Mouse (Mus musculus) layer of hippocampus, postnatal 36 days (tissue): ENCODE results near the gene Rhbdd3. TPM values are rescaled to one million over a fixed set of nuclear protein-coding genes. Genes with fewer than 3 reads are reported as not detected.

Experiments used
- DNase-seq, 2 experiments: peaks; one replicate each; pipeline ENCODE4 v3.0.0; 2022
- total RNA-seq, 2 experiments: library from RNA; stranded (reverse); gene quantifications; 2 replicates each; pipeline ENCODE4 v1.2.3; 2021

Gene Rhbdd3
- total RNA-seq, 2 experiments from 2014 or later = 20.2 to 22.2 TPM

DNA sequence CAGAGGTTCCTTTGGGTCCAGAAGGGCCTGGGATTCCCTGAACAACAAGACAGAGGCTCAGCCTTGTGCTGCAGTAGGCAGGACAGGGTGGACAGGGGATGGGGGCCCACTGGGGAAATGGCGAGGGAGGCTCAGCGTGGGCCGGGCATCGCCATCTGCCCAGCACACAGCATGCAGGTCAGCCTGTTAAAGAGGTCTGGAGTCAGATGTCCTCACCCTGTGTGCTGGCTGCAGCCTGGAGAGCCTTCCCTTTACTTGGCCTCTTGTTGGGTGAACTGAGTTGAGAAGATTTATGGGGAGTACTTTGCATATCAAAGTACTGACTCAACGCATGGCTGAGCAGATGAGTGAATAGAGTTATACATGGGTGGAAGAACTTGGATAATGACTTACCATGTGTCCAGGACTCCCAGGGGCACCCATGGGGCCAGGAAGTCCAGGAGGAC lies 30.3 kb downstream of the Rhbdd3 start:
- no peak for DNase-seq

- DNase-seq = no peak
These were observed 31.5 kb downstream of the Rhbdd3 start for GRCm38 (mm10) chr11:5130111-5130665.

DNA sequence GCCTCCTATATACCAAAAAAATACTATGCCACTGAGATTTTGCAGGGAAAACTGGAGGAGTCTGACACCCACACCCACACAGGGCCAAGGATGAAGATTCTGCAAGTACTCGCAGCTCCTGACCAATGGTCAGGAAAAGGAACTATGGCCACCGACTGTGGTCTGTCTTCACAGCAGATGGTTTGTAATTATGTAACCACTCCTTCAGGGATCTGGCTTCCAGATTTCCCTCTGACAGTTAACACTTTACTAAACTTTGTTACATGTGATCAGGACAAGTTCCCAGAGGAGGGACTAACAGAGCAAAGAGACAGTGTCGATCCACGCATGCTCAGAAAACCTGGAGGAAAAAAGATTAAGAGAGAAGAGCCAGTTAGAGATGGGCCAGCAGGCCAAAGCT lies 34.0 kb downstream of the Rhbdd3 start:
- no peak for DNase-seq

DNA sequence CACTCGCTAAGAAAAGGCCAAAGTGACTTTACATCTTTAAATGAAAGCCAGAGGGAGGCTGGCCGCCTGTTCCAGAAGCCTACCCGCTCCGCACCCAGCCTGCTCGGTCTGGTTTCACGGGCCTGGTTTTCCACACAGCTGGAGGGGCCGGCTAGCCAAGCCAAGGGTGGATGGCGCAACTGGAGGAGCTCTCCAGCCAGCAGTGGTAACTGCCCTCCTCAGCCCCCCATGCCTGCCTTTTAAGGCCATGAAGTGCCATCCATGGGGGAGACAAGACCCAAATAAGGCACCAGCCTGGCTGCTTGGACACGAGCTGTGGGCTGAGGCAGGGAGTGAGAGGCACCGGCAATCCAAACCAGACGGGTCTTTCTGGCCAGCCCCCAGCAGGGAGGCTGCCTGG lies 37.2 kb downstream of the Rhbdd3 start:
- no peak for DNase-seq

DNA sequence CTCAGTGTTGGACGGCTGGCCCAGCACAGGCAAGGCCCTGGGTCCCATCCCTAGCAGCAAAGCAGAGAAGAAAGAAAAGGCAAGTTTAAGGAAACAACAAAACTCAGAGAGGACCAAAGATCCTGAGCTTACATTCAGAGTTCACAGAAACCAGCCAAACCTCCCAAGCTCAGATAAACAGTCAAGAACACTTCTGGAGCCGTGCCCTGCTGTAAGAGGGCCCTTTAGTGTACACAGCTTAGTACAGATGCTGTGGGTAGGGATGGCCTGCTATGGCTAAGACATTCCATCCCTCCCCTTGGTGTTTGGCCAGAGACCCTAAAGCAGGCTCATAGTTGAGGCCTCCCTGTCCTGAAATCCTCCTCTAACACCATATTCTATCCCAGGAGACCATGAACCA lies 39.9 kb downstream of the Rhbdd3 start:
- DNase-seq = no peak

DNA sequence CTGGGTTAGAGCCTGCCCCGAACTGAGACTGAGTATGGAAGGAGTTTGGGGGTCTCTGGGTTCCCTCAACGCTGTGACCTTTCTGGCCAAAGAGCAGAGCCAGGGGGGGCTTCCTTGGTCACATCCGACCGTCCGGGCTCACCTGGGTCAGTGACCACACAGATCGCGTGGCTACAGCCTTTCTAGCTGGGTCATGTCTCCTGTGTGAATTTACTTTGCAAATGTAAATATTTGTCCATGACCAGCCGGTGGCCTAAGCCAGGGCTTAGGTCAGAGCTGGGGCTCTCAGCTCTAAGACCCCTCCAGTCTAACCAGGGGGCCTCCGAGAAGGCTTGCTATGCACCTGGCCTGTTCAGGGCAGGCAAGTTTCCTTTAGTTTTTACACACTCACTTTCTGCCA lies 40.6 kb downstream of the Rhbdd3 start:
- DNase-seq = no peak

DNA sequence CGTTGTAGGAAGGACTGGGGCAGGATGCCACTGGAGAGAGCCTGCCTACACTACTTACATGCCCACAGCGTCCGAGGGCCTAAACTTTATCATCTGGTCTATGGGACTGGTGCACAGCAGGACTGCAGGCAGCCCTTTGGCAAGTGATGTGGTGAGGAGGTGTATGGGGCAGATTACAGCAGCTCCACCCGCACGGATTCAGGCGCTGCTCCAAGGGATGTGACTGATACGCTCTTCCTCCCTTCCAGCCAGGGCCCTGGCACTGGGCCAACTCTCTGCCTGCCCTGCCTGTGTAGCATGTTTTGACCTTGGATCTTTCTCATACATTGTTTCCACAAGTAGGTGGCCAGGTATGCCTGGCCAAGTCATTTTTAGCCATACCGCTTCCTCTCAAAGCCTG lies 41.9 kb downstream of the Rhbdd3 start:
- DNase-seq = no peak

- DNase-seq = no peak
These were observed 42.5 kb downstream of the Rhbdd3 start for GRCm38 (mm10) chr11:5141252-5141651.

DNA sequence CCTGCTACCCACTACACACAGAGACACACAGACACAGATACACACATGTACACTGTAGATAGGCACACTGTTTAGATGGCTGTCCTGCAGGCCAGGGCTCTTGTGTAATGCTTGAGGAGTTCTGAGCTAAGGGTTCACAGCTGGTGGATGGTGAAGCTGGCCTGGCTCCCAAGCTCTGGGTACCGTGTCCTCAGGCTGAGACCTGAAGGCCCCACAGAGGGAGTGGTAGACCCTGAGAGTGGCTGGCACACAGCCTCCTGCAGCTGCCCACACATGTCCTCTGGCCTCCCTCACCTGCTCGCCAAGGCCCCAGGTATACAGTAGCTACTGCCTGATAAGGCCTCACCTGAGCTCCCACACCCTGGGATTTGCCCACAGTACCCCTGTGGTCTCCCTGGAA lies 43.2 kb downstream of the Rhbdd3 start:
- DNase-seq = no peak

- no peak for DNase-seq
These were observed 46.9 kb downstream of the Rhbdd3 start for GRCm38 (mm10) chr11:5145600-5145999.

GRCm38 (mm10) chr11:5149249-5149648 lies 50.5 kb downstream of the Rhbdd3 start:
- DNase-seq = no peak

- no peak for DNase-seq
These were observed 51.2 kb downstream of the Rhbdd3 start for GRCm38 (mm10) chr11:5149955-5150354.

- DNase-seq = no peak
These were observed 51.9 kb downstream of the Rhbdd3 start for GRCm38 (mm10) chr11:5150416-5151246.

DNA sequence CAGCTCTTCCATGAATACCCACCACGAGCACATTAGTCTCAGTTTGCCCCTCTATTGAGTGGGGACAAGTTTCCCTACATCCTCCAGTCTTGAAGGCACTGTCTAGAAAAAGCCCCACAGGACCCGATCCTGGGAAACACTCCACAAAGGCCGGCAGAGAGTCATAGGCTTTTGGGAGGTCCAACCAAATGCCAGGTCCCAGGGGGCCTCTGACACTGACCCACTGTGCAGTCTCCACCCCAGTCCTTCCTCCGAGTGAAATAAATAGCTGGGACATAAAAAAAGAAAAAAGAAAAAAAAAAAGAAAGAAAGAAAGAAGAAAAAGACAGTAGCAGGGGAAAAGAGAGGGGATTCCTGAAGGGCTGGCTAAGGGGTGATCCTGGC lies 52.5 kb downstream of the Rhbdd3 start:
- DNase-seq = no peak

DNA sequence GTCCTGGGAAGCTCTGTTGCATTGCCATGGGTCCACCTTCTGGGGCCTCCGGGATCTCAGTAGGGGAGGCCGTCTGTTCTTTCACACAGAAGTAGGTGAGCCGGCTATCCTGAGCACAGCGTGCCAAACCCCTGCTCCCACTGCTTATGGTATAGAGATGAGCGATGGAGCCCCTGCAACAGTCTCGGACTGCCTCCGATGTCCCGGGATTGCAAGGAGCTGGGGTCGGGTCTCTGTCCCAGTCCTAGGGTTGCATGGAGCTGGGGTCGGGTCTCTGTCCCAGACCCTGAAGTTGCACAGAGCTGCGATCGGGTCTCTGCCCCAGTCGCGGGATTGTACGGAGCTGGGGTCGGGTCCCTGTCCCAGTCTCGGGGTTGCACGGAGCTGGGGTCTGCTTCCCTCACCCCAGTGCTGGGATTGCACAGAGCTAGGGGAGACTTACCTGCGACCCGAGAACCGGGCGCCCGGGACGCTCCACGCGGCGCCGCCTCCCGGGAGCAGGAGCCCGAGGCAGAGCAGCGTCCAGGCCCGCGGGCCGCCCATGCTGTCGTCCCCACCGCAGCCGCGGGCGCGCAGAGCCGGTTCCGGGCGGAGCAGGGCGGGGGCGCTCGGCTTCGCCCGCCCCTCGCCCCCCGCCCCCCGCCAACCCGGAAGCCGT lies 53.1 kb downstream of the Rhbdd3 start, which contains the start of gene Emid1:
Emid1 (minus strand) TSS at position 578 of the 658 bp plus-strand sequence.
- no peak for DNase-seq

- DNase-seq = no peak
These were observed 56.5 kb downstream of the Rhbdd3 start for GRCm38 (mm10) chr11:5154961-5155805.

Other genes with a start within 250 kb of the Rhbdd3 start
- gene Nf2, start 249.4 kb upstream of the Rhbdd3 start, total RNA-seq = 100 to 1,000 TPM in 1 of 2 experiments, 10 to 100 TPM in 1; 92.9 to 101 TPM
- gene Nipsnap1, start 225.0 kb upstream of the Rhbdd3 start, total RNA-seq = 10 to 100 TPM; 81.2 to 86.8 TPM
- 10 to 100 TPM; 40.4 to 41.2 TPM for gene Thoc5, start 203.6 kb upstream of the Rhbdd3 start, total RNA-seq
- 10 to 100 TPM; 38.5 to 44.9 TPM for gene Nefh, start 150.9 kb upstream of the Rhbdd3 start, total RNA-seq
- 100 to 1,000 TPM; 142 to 146 TPM for gene Ap1b1, start 112.1 kb upstream of the Rhbdd3 start, total RNA-seq
- 100 to 1,000 TPM in 1 of 2 experiments, 10 to 100 TPM in 1; 88.6 to 112 TPM for gene Rasl10a, start 40.8 kb upstream of the Rhbdd3 start, total RNA-seq
- 100 to 1,000 TPM in 1 of 2 experiments, 10 to 100 TPM in 1; 95.7 to 104 TPM for gene Gas2l1, start 33.6 kb upstream of the Rhbdd3 start, total RNA-seq
- 100 to 1,000 TPM; 319 to 373 TPM for gene Ewsr1, start 340 bp downstream of the Rhbdd3 start, total RNA-seq
- 1 to 10 TPM; 7.3 to 9.3 TPM for gene Emid1, start 53.3 kb downstream of the Rhbdd3 start, total RNA-seq
- gene Kremen1, start 162.6 kb downstream of the Rhbdd3 start, total RNA-seq = 10 to 100 TPM; 13.1 to 14.6 TPM